Mouse (Mus musculus): ENCODE data around the gene Nrp2. TPM values are rescaled to one million over a fixed set of nuclear protein-coding genes. Genes with fewer than 3 reads are reported as not detected.

The Nrp2 gene
- polyA plus RNA-seq, 1 experiment from 2014 or later: 10.5 TPM

DNA sequence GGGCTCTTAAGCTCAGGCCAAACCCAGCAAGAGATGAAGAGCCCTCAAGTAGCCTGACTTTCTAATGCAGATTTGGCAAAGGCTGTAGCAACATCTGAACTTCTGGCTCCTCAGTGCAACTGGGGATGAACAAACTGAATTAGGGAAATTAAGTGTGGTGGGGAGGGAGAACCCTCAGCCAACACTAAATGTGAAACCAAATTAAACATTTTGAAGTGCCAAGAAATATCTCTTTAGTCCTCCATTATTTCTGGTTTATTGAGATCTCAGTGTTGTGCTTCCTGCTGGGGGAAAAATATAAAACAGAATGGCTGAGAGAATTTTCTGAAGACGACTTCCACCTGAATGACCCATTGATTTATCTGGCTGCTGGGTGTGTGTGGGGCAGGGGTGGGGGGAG is 102.9 kb downstream of the Nrp2 start:
- no peaks in the 10 kb centered on the region for H3K9me3 ChIP-seq
- H3K27me3 ChIP-seq (ENCODE audit: poor library complexity, severe bottlenecking): no peaks in the 10 kb centered on the region
- H3K4me3 ChIP-seq: no peak overlapping the region
- H3K36me3 ChIP-seq (replicated peaks): no peaks in the 10 kb centered on the region
- H3K4me1 ChIP-seq: peaks cover 22% of the 10 kb centered on the region
- no peak for DNase-seq (ENCODE audit: extremely low spot score, low spot score)
- H3K27ac ChIP-seq: no peak overlapping the region
- WGBS: 17% methylated on average over 1 of the region's 1 CpGs

DNA sequence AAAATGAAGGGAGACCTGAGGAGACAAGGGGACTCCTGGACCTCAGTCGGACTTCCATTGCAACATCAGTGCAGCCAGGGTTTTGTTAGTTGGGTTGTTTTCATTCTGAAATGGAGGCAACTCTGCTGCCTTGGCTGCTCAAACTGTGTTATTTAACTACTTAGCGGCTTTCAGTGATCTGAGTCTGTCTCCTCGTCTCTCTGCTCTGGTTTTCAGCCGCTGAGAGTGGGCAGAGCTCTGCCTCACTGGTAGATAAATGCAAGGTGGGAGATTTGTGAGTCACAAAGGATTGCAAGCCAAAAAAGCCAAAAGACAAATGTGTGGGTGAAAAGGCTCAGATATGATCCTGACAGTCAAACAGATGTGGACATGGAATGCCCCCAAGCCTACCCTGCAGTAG is 105.3 kb downstream of the Nrp2 start:
- no peaks in the 10 kb centered on the region for H3K36me3 ChIP-seq (replicated peaks)
- H3K27me3 ChIP-seq (ENCODE audit: poor library complexity, severe bottlenecking): no peaks in the 10 kb centered on the region
- WGBS: 89% methylated on average over 4 of the region's 4 CpGs
- H3K4me1 ChIP-seq: peaks cover 24% of the 10 kb centered on the region
- H3K4me3 ChIP-seq: no peak overlapping the region
- H3K9me3 ChIP-seq: no peaks in the 10 kb centered on the region
- H3K27ac ChIP-seq: no peak overlapping the region
- no peak for DNase-seq (ENCODE audit: extremely low spot score, low spot score)

DNA sequence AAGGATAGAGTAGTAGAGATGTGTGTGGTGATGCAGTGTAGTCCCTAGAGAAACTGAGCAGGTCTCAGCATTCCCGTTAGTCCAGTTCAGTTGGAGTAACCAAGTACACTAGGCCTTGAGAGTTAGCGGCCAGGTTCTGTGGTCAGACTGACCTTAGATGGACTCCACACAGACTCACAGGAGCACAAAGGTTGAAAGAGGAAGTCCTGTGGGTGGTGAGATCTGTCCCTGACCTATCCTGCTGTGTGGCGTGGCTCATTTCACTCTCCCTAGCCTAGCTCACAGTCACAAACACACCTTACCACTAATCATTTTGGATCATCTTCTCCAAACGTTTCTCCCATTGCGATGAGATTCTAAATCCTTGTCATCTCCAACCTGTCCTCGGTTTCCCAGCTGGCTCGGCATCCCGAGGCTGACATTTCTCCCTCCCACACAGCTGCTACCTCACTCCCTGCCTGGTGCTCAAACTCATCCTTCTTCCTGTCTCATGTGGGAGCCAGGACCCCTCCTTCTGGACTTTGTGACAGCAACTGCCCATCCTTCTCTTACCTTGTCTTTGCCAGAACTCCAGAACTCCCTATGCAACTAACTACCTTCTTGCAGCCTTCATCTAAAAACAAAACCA is 106.6 kb downstream of the Nrp2 start:
- Histone ChIP-seq H3K4me3 (no peak overlapping the region), H3K36me3 (replicated peaks) (no peaks in the 10 kb centered on the region), H3K4me1 (peaks cover 24% of the 10 kb centered on the region), H3K27ac (no peak overlapping the region), H3K9me3 (no peaks in the 10 kb centered on the region), H3K27me3 (ENCODE audit: poor library complexity, severe bottlenecking) (no peaks in the 10 kb centered on the region)
- 94% methylated on average over 8 of the region's 8 CpGs for WGBS
- DNase-seq (ENCODE audit: extremely low spot score, low spot score): no peak

DNA sequence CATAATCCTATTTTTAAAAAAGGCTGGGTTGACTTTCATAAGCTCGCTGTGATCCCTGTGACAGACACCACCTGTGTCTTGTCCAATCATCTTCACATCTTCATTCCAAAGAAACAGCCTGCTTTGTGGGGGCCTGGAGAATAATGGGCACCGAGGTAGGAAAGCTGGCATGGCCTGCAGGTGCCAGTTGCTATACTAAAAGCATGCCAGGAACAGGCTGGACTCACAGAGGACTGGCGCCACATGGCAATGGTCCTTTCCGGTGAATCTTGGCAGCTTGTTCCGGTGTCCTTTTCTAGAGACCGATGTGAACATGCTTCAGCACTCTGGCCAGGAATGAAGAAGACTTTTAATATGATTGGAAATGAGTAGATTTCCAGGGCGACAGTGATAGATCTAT is 108.1 kb downstream of the Nrp2 start:
- H3K27ac ChIP-seq: no peak overlapping the region
- no peak overlapping the region for H3K4me3 ChIP-seq
- no peak for DNase-seq (ENCODE audit: extremely low spot score, low spot score)
- no peaks in the 10 kb centered on the region; the same call in 1 of the 2 replicates for H3K36me3 ChIP-seq (replicated peaks)
- peaks cover 18% of the 10 kb centered on the region for H3K4me1 ChIP-seq
- no peaks in the 10 kb centered on the region for H3K27me3 ChIP-seq (ENCODE audit: poor library complexity, severe bottlenecking)
- H3K9me3 ChIP-seq: no peaks in the 10 kb centered on the region
- 94% methylated on average over 7 of the region's 7 CpGs for WGBS

DNA sequence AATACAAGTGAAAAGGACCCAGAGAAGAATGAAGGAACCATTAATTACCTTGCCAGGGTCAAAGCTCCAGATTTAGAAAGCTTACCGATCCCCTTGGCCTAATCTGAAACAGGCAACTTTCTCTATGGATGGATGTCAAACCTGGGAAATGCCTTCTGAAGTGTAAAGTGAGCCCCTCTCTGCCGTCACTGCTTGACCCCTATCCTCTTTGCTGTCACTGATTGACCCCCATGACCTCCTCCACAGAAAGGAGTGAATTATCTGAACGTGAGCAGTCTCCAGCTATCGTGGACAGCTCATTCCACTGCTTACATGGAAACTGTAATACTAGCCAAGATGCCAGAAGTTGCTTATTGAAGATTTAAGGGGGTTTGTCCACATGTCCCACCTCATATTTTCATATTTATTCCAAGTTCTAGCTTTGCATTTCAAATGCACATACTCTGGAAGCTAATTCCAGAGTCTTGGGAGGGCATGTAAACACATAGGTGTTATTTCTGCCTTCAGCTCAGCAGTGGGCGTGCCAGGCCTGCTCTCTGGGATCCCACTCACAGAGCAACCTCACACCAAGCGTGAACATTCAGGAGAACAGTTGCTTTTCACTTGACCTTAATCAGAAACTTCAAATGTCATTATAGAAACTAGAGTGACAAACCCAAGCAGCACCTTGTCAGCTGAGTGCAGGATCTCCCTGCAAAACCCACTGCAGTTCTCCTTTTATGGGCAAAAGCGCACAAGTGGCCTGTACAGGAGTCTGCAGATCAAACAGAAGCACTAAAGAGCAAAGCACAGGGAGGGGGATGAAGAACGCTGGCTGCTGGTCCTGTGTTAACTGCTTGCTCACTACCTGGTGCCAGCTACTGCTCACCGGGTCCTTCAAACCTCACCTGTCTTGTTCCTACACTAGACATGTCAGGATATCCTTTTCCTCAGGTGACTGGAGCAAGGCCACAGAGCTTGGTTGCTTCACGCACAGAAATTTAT is 109.9 kb downstream of the Nrp2 start:
- no peak overlapping the region; the same call in 1 of the 2 replicates for H3K27ac ChIP-seq
- DNase-seq (ENCODE audit: extremely low spot score, low spot score): no peak
- WGBS: 62% methylated on average over 10 of the region's 10 CpGs

GRCm38 (mm10) chr1:62813938-62814337 is 110.9 kb downstream of the Nrp2 start:
- H3K36me3 ChIP-seq (replicated peaks): no peaks in the 10 kb centered on the region; the same call in 1 of the 2 replicates
- H3K27ac ChIP-seq: no peak overlapping the region
- H3K9me3 ChIP-seq: no peaks in the 10 kb centered on the region
- DNase-seq (ENCODE audit: extremely low spot score, low spot score): no peak
- WGBS: 60% methylated on average over 1 of the region's 1 CpGs
- no peaks in the 10 kb centered on the region for H3K27me3 ChIP-seq (ENCODE audit: poor library complexity, severe bottlenecking)
- 0 out of 2 replicates have a peak, but pooled peaks cover 11% of the 10 kb centered on the region for H3K4me1 ChIP-seq
- no peak overlapping the region for H3K4me3 ChIP-seq

More for the DNA sequence above, 109.9 kb downstream of the Nrp2 start:
- no peak overlapping the region for H3K4me3 ChIP-seq
- H3K36me3 ChIP-seq (replicated peaks): no peaks in the 10 kb centered on the region; the same call in 1 of the 2 replicates
- H3K27me3 ChIP-seq (ENCODE audit: poor library complexity, severe bottlenecking): no peaks in the 10 kb centered on the region
- no peaks in the 10 kb centered on the region for H3K9me3 ChIP-seq
- 0 out of 2 replicates have a peak, but pooled peaks cover 11% of the 10 kb centered on the region for H3K4me1 ChIP-seq

DNA sequence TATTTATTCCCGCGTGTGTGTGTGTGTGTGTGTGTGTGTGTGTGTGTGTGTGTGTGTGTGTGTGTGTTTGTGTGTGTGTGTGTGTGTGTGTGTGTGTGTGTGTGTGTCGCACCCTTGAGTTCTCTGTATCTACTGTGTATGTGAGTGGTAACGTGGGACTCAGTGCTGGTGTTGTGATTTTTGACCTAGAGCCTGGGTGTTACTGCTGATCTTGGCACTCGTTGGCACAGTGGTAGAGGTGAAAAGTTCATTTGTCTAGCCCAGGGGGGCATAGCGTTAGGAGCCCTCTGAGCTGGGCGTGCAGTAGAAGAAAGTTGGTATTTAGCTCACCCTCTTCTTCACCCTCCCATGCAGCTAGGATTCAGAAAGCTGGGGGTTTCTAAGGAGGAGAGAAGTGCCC is 114.5 kb downstream of the Nrp2 start:
- no peak overlapping the region for H3K4me3 ChIP-seq
- H3K27me3 ChIP-seq (ENCODE audit: poor library complexity, severe bottlenecking): no peaks in the 10 kb centered on the region
- no peaks in the 10 kb centered on the region for H3K9me3 ChIP-seq
- DNase-seq (ENCODE audit: extremely low spot score, low spot score): no peak
- H3K36me3 ChIP-seq (replicated peaks): no peaks in the 10 kb centered on the region; the same call in 1 of the 2 replicates
- H3K4me1 ChIP-seq: peaks cover 18% of the 10 kb centered on the region; the same call in 1 of the 2 replicates
- H3K27ac ChIP-seq: no peak overlapping the region
- 85% methylated on average over 7 of the region's 7 CpGs for WGBS

- Histone ChIP-seq H3K36me3 (replicated peaks) (no peaks in the 10 kb centered on the region; the same call in 1 of the 2 replicates), H3K27ac (no peak overlapping the region), H3K4me1 (peaks cover 11% of the 10 kb centered on the region; the same call in 1 of the 2 replicates), H3K4me3 (no peak overlapping the region), H3K9me3 (no peaks in the 10 kb centered on the region), H3K27me3 (ENCODE audit: poor library complexity, severe bottlenecking) (no peaks in the 10 kb centered on the region)
- DNase-seq (ENCODE audit: extremely low spot score, low spot score): no peak
- WGBS: 80% methylated on average over 3 of the region's 3 CpGs
Observed at GRCm38 (mm10) chr1:62820170-62820569, 117.1 kb downstream of the Nrp2 start.

- Histone ChIP-seq H3K9me3 (no peaks in the 10 kb centered on the region), H3K4me1 (peaks cover 11% of the 10 kb centered on the region; the same call in 1 of the 2 replicates), H3K27ac (no peak overlapping the region), H3K27me3 (ENCODE audit: poor library complexity, severe bottlenecking) (no peaks in the 10 kb centered on the region), H3K36me3 (replicated peaks) (no peaks in the 10 kb centered on the region), H3K4me3 (no peak overlapping the region)
- DNase-seq (ENCODE audit: extremely low spot score, low spot score): no peak
- WGBS: 50% methylated on average over 10 of the region's 10 CpGs
Observed at GRCm38 (mm10) chr1:62821509-62822398, 118.7 kb downstream of the Nrp2 start.

DNA sequence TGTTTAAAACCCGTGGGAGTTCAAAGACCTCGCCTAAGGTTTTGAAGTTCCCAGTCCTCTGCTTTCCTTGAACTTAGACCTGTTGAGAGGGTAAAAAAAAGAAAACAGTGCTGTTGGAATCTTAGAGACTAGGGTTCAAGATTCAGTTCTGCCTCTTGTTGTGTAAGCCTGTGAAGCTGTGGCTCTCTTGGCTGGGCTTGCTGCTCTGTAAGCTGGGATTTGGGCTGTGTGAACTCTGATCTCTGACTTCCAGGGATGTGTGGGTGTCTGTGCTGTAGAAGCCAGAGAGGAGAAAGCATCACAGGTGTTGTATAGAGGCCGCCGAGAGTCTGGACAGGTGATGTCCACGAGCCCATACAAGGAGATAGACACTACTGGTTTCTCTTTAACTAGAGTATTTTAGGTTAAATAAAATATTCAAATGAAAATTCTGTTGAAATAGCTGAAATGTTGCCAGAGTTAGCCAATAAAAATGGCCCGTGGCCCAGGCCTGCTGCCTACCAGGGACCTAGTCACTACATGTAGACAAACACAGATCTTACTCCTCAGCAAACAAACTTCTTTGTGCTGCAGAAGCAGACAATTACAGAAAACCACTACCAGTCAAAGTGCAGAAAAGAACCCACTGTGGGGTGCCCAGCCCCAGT is 120.6 kb downstream of the Nrp2 start:
- no peak overlapping the region for H3K27ac ChIP-seq
- WGBS: 79% methylated on average over 6 of the region's 6 CpGs

GRCm38 (mm10) chr1:62825822-62826765 is 123.0 kb downstream of the Nrp2 start:
- Histone ChIP-seq H3K9me3 (no peaks in the 10 kb centered on the region), H3K4me3 (no peak overlapping the region), H3K4me1 (peaks cover 16% of the 10 kb centered on the region; the same call in 1 of the 2 replicates), H3K27me3 (ENCODE audit: poor library complexity, severe bottlenecking) (no peaks in the 10 kb centered on the region), H3K27ac (no peak overlapping the region), H3K36me3 (replicated peaks) (no peaks in the 10 kb centered on the region)
- DNase-seq (ENCODE audit: extremely low spot score, low spot score): no peak
- 92% methylated on average over 17 of the region's 17 CpGs for WGBS

More for the DNA sequence above, 120.6 kb downstream of the Nrp2 start:
- Histone ChIP-seq H3K9me3 (no peaks in the 10 kb centered on the region), H3K4me1 (peaks cover 7% of the 10 kb centered on the region; the same call in 1 of the 2 replicates), H3K4me3 (no peak overlapping the region), H3K36me3 (replicated peaks) (no peaks in the 10 kb centered on the region), H3K27me3 (ENCODE audit: poor library complexity, severe bottlenecking) (no peaks in the 10 kb centered on the region)
- no peak for DNase-seq (ENCODE audit: extremely low spot score, low spot score)

Measured in forebrain, embryonic 10.5 days (tissue).